Mouse (Mus musculus) kidney, adult 2 months (tissue): ENCODE measurements around the gene Lhx8. TPM values are rescaled to one million over a fixed set of nuclear protein-coding genes. Genes with fewer than 3 reads are reported as not detected.

Experiments
- DNase-seq: peaks from one replicate; pipeline ENCODE4 v3.0.0; 2021
- H3K27ac ChIP-seq: fragments of 200-500 bp; 2 replicates; pipeline ENCODE4 v1.5.1; 2012; ENCODE audit warnings: low read depth, low read length, control low read depth, inconsistent platforms; ENCODE audit not compliant: insufficient read depth
- H3K27me3 ChIP-seq: fragments of 200-500 bp; replicated peaks from 2 replicates; pipeline ENCODE4 v1.6.1; 2012; ENCODE audit warnings: mild to moderate bottlenecking, moderate library complexity, low read length, inconsistent platforms; ENCODE audit not compliant: control insufficient read depth, insufficient read depth
- H3K36me3 ChIP-seq: fragments of 200-500 bp; 2 replicates; pipeline ENCODE4 v1.6.1; 2012; ENCODE audit warnings: mild to moderate bottlenecking, moderate library complexity, low read length, inconsistent platforms; ENCODE audit not compliant: control insufficient read depth, insufficient read depth
- H3K4me1 ChIP-seq: fragments of 200-500 bp; 2 replicates; pipeline ENCODE4 v1.6.1; 2011; ENCODE audit warnings: low read length; ENCODE audit not compliant: control insufficient read depth, insufficient read depth
- H3K4me3 ChIP-seq: fragments of 200-500 bp; 2 replicates; pipeline ENCODE4 v1.5.1; 2011; ENCODE audit warnings: mild to moderate bottlenecking, low read depth, low read length, control low read depth; ENCODE audit not compliant: insufficient read depth
- CTCF ChIP-seq: fragments of 200-500 bp; conservative IDR thresholded peaks from 2 replicates; pipeline ENCODE4 v1.5.1; 2011; ENCODE audit warnings: low read depth, mild to moderate bottlenecking, control low read depth, low read length, moderate library complexity, mixed read lengths; ENCODE audit not compliant: insufficient read depth, insufficient read length
- POLR2A ChIP-seq: fragments of 200-500 bp; IDR thresholded peaks from one replicate; pipeline ENCODE4 v1.6.1; 2011; ENCODE audit warnings: low read depth, low read length, control low read depth
- WGBS: fragments of 180-500 bp; shearing (Covaris S2); methylation state at CpG from one replicate; pipeline ENCODE4 v1.1.7; 2018; 5-methylcytosine and 5-hydroxymethylcytosine counted together
- polyA plus RNA-seq: library from polyadenylated mRNA; depleted of rRNA; stranded (reverse); fragments of >200 nt; gene quantifications from 2 replicates; pipeline ENCODE4 v1.2.3, GENCODE M21; 2012

The Lhx8 gene
- polyA plus RNA-seq, 1 experiment = 0.27 TPM

DNA sequence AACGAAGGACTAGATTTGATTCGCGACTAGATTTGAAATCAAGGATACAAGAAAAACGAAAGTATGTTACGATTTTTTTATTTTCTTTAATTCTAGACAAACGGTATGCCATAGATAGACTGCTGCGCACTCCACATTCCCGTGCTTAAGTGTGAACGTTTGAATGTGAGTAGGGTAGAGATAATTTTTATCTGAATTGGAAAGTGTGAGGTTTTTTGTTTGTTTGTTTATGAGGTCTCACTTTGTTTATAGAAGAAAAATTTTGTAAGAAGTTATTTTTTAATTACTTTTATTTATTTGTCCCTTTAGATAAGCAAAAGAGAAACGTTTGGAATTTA lies 513 bp upstream of the Lhx8 start:
- TF ChIP-seq POLR2A (no peak), CTCF (no peak)

DNA sequence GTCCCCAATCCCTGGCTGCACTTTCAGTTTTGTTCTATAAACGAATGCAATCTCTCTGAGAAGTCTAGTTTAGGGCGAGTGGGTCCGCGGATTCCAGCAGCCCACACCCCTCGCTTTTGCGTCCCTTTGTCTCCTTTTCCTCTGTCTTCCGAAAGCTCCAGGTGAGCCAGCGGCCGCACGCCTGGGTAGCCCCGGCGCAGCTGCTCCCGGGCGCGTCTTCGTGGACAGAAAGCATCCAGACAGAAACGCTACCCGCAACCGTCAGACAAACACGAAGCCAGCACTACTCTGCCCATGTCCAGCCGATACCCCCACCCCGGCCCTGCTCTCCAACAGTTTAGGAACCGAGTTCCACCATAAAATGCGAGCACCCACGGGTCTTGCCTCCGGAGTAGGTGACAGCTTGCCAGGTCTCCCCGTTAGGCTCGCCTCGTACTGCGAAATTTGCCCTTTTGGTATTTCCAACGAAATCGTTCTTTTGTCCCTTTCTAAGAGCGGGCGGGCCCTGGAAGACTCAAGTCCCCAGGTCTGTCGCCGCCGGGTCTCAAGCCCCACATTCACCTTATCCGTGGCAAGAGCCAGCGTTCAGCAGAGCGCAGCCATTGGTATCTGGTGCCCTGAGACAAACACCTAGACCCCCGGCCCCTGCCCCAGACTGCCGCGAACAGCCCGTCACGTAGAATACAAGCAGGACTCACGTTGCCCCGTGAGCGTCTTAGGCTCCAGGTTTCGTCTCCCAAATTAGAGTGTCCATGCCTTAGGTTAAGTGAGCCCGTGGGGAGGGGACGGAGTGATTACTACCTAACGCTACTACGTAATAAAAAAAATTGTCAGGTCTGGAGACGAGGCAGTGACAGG lies 907 bp downstream of the Lhx8 start:
- Histone ChIP-seq H3K27me3 (peaks cover 21% of the 10 kb centered on the region), H3K36me3 (no peaks in the 10 kb centered on the region), H3K4me1 (peaks cover 6% of the 10 kb centered on the region; the same call in 1 of the 2 replicates), H3K27ac (no peak overlapping the region), H3K4me3 (no peak overlapping the region)
- TF ChIP-seq CTCF (no peak), POLR2A (no peak)
- DNase-seq = peak; percentile 33
- WGBS = 4% methylated on average over 54 of the region's 54 CpGs

More for the DNA sequence above, 513 bp upstream of the Lhx8 start:
- Histone ChIP-seq H3K27me3 (peaks cover 21% of the 10 kb centered on the region), H3K4me3 (no peak overlapping the region), H3K27ac (no peak overlapping the region), H3K36me3 (no peaks in the 10 kb centered on the region), H3K4me1 (peaks cover 6% of the 10 kb centered on the region; the same call in 1 of the 2 replicates)
- 3% methylated on average over 10 of the region's 10 CpGs for WGBS
- DNase-seq = no peak

DNA sequence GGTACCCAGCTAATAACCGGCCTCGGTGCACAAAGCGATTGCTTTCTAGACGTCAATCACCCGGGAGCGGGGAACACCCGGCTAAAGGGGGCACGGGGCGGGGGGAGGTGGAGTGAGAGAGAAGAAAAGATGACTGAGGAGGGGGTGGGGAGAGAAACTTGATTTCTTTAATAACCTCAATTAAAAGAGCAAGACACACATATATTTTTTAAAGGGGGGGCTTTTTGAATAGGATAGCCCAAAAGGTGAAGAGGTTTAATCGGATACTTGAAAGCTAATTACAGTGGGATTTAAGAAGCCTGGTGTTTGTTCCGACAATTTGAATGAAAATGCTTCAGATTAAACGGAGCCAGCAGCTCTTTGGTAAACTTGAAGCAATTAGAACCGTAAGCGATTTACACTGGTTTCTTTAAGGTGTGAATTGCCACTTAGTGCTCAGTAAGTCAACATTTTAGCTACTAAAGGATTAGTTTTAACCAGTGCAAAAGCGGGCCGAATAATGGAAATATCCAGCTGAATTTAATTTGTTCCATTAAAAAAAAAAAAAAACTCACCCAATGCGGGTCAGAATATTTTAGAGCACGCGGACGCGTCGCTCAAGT lies 1.6 kb downstream of the Lhx8 start:
- no peaks in the 10 kb centered on the region for H3K36me3 ChIP-seq
- no peak overlapping the region for H3K4me3 ChIP-seq

DNA sequence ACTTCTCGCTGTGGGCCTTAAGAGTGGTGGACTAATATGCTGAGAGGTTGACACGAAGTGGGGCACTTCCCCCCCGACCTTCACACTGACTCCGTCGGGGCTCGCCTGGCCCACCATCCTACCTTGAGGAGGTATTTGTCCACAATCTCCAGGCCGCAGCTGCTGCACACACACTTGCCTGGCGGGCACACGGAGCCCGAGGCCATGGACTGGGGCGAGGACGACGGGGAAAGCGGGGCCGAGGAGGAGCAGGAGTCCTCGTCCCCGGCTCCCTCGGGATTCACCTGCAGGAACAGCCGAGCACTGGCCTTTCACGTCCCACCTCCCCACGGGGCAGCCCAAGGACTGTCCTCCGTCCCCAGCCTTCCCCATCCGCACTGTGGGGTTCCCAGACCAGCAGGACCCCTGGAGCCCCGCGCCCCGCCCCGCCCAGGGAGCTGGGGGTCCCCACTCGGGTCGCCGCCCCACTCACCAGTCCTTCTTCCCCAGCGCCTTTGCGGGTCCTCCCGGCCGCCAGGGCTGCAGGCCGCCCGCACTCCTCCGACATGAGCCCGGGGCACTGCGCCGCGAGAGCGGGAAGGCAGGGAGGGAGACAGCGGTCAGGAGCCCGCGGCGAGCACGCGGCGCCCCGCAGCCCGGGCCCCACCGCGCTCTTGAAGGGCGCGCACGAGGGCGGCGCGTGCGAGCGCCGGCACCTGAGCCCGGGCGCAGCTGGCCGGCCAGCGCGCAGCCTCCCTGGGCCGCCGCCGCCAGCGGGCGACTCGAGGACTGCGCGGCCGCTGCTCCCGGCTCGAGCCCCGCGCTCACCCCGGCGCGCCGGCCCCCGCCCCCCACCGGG lies 2.4 kb downstream of the Lhx8 start:
- H3K4me3 ChIP-seq = no peak overlapping the region
- WGBS = 5% methylated on average over 85 of the region's 86 CpGs
- peak; percentile 12 for DNase-seq
- H3K4me1 ChIP-seq = peaks cover 6% of the 10 kb centered on the region; the same call in 1 of the 2 replicates
- H3K27ac ChIP-seq = no peak overlapping the region
- H3K27me3 ChIP-seq = peaks cover 15% of the 10 kb centered on the region
- H3K36me3 ChIP-seq = no peaks in the 10 kb centered on the region
- TF ChIP-seq POLR2A (no peak), CTCF (no peak)

More for the DNA sequence above, 1.6 kb downstream of the Lhx8 start:
- whole genome bisulfite sequencing = 5% methylated on average over 22 of the region's 22 CpGs
- Histone ChIP-seq H3K27ac (no peak overlapping the region), H3K27me3 (peaks cover 18% of the 10 kb centered on the region), H3K4me1 (peaks cover 6% of the 10 kb centered on the region; the same call in 1 of the 2 replicates)
- TF ChIP-seq CTCF (no peak), POLR2A (no peak)
- DNase-seq = peak; percentile 33

DNA sequence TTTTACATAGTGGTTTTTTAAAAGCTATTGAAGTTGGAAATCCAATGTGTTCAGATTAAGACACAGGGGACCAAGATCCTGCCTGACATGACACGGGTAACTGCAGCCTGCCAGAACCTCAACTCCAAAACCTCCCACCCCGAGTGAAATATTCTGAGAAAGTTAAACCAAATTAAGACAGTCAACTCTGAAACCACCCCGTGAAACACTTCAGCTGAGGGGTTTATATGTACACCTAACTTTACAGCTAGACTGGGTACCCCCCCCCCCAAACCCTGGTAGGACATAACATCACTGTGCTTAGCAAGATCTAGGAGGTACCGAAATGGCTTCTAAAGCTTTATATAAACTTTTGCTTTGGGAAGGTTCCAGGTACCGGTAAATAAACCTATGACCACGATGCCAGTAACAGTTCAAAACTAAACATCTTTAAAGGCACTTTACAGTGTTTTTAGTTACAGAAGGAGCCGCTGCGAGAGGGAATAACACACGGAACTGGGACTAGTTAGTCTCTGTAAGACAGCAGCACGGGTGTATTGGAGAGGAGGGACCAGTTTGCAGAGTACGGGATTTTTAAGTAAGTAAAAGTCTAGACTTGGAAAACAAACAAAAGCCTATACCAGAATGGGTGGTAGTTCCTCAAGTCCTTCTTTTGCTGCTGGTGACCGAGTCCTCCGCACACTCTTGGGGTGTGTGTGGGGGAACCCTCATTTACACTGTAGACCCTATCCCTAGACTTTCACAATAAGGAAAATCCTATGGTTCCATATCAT lies 3.2 kb downstream of the Lhx8 start:
- WGBS = 5% methylated on average over 13 of the region's 13 CpGs
- TF ChIP-seq POLR2A (no peak), CTCF (no peak)
- Histone ChIP-seq H3K36me3 (no peaks in the 10 kb centered on the region), H3K27ac (no peak overlapping the region), H3K27me3 (peaks cover 13% of the 10 kb centered on the region), H3K4me1 (peaks cover 5% of the 10 kb centered on the region; the same call in 1 of the 2 replicates), H3K4me3 (no peak overlapping the region)
- no peak for DNase-seq

DNA sequence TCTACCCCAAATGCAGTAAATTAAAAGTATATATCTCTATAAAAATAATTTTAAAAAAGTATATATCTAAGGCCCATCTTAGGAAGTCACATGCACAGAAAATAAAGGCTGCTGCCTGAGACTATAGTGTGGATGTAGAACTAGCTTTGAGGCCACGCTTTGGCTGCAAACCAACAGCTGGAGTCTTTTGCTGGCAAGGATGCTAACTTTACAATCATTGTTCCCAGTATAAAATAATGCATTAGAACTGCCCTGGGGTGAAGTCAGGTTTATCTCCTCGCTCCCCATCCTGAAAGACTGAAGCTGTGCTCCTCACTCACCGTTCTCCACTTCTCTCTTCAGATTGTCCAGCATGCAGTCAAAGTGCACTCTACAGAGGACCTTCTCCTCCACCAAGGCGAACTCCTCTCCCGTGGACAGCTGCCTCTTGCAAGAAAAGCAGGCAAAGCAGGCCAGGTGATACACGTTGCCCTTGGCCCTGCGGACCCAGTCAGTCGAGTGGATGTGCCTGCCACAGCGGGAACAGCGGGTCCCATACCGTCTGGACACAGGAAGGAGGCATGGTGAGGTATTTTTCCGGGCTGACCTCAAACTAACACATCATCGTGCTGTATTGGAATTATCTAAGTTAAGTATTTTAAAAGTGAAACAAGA lies 8.4 kb downstream of the Lhx8 start:
- Histone ChIP-seq H3K36me3 (no peaks in the 10 kb centered on the region), H3K4me3 (no peak overlapping the region), H3K4me1 (no peaks in the 10 kb centered on the region), H3K27ac (no peak overlapping the region), H3K27me3 (no peaks in the 10 kb centered on the region)
- WGBS = 53% methylated on average over 13 of the region's 13 CpGs
- TF ChIP-seq POLR2A (no peak), CTCF (no peak)
- no peak for DNase-seq
